Mouse (Mus musculus) bone marrow macrophage, adult 2 months (primary cell): ENCODE data around the gene Pdia2.

Source experiments
- CTCF ChIP-seq: IDR thresholded peaks from 2 replicates; pipeline ENCODE4 v1.5.1; 2012; ENCODE audit warnings: low read depth, mild to moderate bottlenecking, low read length, moderate library complexity
- POLR2A ChIP-seq: IDR thresholded peaks from 2 replicates; pipeline ENCODE4 v1.6.1; 2012; ENCODE audit warnings: mild to moderate bottlenecking, low read depth, low read length, borderline replicate concordance

- TF ChIP-seq CTCF (no peak), POLR2A (no peak)
Observed at GRCm38 (mm10) chr17:26206392-26206791, 7.5 kb upstream of the Pdia2 start.
